Mouse (Mus musculus): ENCODE results near the gene Spata31d1b.
"Not testable (repeated sequence)": the region's sequence is repeated elsewhere in the genome, so short reads cannot be mapped to it uniquely, and the experiment has no call there.

Gene Spata31d1b

DNA sequence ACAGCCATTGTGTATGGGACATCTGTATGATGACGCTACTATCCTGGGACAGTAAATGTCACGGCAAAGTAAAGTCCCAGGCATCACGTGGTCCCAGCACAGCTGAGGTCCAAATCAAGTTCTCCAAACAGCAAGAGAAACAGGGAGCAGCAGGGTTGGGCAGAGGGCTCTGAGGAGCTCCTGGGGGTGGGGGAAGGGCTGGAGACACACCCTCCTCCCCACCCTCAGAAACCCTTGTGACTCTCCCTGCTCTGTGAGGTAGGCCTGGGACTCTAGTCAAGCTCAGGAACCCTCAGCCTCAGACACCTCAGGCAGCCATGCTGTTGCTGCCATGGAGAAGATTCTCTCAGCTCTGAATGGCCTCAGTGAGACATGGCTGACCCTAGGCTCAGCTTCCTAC lies at the start of gene Spata31d1b:
Gene Spata31d1b, plus strand, starts transcription at position 301 of the 400 bp plus-strand sequence.
- Histone ChIP-seq H3K27me3 (ENCODE audit: insufficient read depth, low read length) (peaks cover 33% of the 10 kb centered on the region), H3K4me1 (replicated peaks; ENCODE audit: low read depth, low read length) (peaks cover 62% of the 10 kb centered on the region)
- H3K4me3 ChIP-seq (replicated peaks; ENCODE audit: low read length); H3K9me3 ChIP-seq (ENCODE audit: low read length); H3K36me3 ChIP-seq (ENCODE audit: insufficient read depth, low read length): not testable (repeated sequence)

DNA sequence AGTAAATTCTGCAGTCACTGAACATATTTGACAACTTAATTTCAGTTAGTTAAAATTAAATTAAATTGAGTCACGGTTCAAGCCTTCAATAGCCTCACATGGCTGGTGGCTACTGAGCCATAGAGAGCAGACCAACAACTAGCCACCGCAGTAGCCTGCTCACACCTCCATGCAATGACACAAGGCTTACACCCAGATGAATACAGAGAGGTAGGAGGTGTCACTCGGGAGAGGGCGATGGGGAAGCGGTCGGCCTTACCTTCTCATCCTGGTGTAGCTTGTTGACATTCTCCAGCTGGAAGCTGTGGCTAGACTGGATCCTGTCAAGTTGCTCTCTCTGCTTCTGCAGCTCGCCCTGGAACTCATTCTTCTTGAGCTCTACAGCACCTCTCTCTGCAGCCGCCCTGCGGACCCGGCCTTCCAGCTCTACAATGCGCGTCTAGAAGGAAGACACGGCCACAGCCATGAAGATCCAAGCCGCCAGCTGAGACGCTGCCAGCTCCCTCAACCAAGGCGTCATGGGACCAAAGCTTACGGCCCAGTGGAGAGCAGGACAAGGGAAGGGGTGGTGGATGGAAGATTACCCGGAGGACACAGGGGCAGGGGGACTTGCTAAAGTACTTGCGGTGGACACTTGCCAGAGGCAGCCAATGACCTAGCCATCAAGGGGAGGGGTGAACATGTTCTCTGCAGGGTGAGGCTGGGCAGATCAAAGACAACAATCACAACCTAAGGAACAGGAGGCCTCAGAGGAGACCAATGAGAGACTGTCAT lies 48.0 kb upstream of the Spata31d1b start:
- no peaks in the 10 kb centered on the region for H3K27me3 ChIP-seq (ENCODE audit: insufficient read depth, low read length)
- H3K4me3 ChIP-seq (replicated peaks; ENCODE audit: low read length), result peak overlapping the region; percentile 23; the same call in 1 of the 2 replicates
- peaks cover 58% of the 10 kb centered on the region for H3K36me3 ChIP-seq (ENCODE audit: insufficient read depth, low read length)
- H3K9me3 ChIP-seq (ENCODE audit: low read length), result no peaks in the 10 kb centered on the region
- no peak for TF ChIP-seq POU5F1 (IDR thresholded peaks at IDR 0.05; ENCODE audit: borderline replicate concordance, low read length)
- TF ChIP-seq CTCF (conservative IDR thresholded peaks at IDR 0.05; ENCODE audit: low read length), result no peak
- TF ChIP-seq NANOG (IDR thresholded peaks at IDR 0.05; ENCODE audit: borderline replicate concordance, low read length), result no peak
- H3K4me1 ChIP-seq (replicated peaks; ENCODE audit: low read depth, low read length), result peaks cover 98% of the 10 kb centered on the region

DNA sequence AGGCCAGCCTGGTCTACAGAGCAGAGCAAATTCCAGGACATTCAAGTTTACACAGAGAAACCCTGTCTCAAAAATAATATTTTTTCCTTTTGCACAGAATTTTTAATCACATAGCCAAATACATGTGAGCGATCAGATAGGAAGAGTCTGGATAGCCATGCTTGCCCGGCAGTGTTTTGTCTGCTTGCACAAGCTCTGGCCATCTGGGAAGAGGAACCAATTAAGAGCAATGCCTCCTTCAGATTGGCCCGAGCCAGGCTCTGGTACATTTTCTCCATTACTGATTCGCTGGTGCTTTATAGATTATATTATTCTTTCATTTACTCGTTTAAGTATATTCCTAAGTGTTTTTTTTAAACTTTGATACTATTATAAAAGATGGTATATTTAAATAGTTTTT lies 44.3 kb upstream of the Spata31d1b start:
- no peaks in the 10 kb centered on the region for H3K9me3 ChIP-seq (ENCODE audit: low read length)
- H3K4me3 ChIP-seq (replicated peaks; ENCODE audit: low read length), result no peak overlapping the region
- H3K4me1 ChIP-seq (replicated peaks; ENCODE audit: low read depth, low read length), result peaks cover 95% of the 10 kb centered on the region
- peaks cover 48% of the 10 kb centered on the region for H3K36me3 ChIP-seq (ENCODE audit: insufficient read depth, low read length)
- no peaks in the 10 kb centered on the region for H3K27me3 ChIP-seq (ENCODE audit: insufficient read depth, low read length)
- TF ChIP-seq CTCF (conservative IDR thresholded peaks at IDR 0.05; ENCODE audit: low read length) (no peak), NANOG (IDR thresholded peaks at IDR 0.05; ENCODE audit: borderline replicate concordance, low read length) (no peak), POU5F1 (IDR thresholded peaks at IDR 0.05; ENCODE audit: borderline replicate concordance, low read length) (no peak)

DNA sequence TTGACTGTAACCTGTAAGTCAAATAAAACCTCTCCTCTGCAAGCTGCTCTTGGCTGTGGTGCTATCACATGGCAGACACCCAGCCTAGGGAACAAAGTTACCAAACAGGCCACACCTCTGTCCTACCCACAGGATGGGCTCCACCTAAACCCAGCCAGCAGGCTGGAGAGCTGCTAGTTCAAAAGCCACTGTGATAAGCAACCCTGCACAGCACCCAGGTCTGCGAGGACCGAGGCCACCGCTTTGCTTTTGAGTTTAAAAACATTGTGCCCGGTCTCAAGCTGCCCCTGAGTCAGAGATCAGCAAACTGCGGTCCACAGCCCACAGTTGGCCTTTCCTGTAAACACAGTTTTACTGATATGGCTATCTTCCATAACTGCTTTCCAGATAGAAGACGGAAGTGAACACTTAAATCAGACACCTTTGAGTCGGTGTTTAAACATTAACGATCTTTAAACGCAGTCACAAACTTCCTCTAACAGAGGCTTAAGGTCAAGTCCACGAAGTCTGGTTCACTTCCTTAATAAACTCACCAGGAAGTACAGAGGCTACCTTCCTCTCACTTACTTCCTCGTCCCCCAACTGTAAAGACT lies 43.5 kb upstream of the Spata31d1b start:
- no peak for TF ChIP-seq NANOG (IDR thresholded peaks at IDR 0.05; ENCODE audit: borderline replicate concordance, low read length)
- no peak for TF ChIP-seq CTCF (conservative IDR thresholded peaks at IDR 0.05; ENCODE audit: low read length)
- no peak for TF ChIP-seq POU5F1 (IDR thresholded peaks at IDR 0.05; ENCODE audit: borderline replicate concordance, low read length)
- Histone ChIP-seq H3K4me3 (replicated peaks; ENCODE audit: low read length) (peak overlapping the region; percentile 41), H3K9me3 (ENCODE audit: low read length) (no peaks in the 10 kb centered on the region)

DNA sequence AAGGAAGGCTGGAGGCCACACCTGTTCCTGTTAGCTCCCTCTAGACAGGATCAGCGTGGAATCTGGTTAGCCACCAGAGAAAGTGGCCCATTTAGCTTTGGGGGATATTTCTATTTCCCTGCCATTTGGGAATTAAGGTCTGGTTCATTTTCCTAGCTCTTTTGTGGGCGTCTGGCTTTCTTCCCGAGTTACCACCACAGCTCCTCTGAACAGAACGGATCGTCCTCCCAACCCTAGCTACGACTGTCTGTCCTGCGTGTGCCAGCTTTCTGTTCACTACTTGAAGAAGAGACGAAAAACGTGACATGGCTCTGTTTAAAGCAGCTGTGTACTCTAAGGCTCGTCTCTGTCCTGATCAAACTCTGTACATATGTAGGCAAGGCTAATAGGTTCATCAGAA lies 42.1 kb upstream of the Spata31d1b start:
- Histone ChIP-seq H3K4me1 (replicated peaks; ENCODE audit: low read depth, low read length) (peaks cover 92% of the 10 kb centered on the region), H3K9me3 (ENCODE audit: low read length) (no peaks in the 10 kb centered on the region), H3K4me3 (replicated peaks; ENCODE audit: low read length) (no peak overlapping the region), H3K36me3 (ENCODE audit: insufficient read depth, low read length) (peaks cover 33% of the 10 kb centered on the region), H3K27me3 (ENCODE audit: insufficient read depth, low read length) (0 out of 2 replicates have a peak, but pooled peaks cover 3% of the 10 kb centered on the region)
- TF ChIP-seq NANOG (IDR thresholded peaks at IDR 0.05; ENCODE audit: borderline replicate concordance, low read length) (no peak), CTCF (conservative IDR thresholded peaks at IDR 0.05; ENCODE audit: low read length) (no peak), POU5F1 (IDR thresholded peaks at IDR 0.05; ENCODE audit: borderline replicate concordance, low read length) (no peak)

More for the DNA sequence above, 43.5 kb upstream of the Spata31d1b start:
- Histone ChIP-seq H3K27me3 (ENCODE audit: insufficient read depth, low read length) (no peaks in the 10 kb centered on the region), H3K4me1 (replicated peaks; ENCODE audit: low read depth, low read length) (peaks cover 92% of the 10 kb centered on the region), H3K36me3 (ENCODE audit: insufficient read depth, low read length) (peaks cover 45% of the 10 kb centered on the region)

DNA sequence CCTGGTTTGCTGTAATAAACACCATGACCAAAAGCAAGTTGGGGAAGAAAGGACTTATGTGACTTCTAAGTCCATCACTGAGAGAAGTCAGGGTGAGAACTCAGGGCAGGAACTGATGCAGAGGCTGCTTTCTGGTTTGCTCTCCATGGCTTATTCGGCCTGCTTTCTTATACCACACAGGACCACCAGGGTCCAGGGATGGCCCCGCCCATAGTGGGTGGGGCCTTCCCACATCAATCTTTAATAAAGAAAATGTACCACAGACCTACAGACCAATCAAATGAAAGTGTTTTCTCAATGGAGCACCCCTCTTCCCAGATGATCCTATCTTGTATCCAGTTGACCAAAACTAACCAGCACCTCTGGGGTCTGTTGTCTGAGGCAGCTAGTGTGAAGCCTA lies 40.6 kb upstream of the Spata31d1b start:
- H3K4me3 ChIP-seq (replicated peaks; ENCODE audit: low read length), result no peak overlapping the region
- no peaks in the 10 kb centered on the region for H3K9me3 ChIP-seq (ENCODE audit: low read length)
- peaks cover 82% of the 10 kb centered on the region for H3K4me1 ChIP-seq (replicated peaks; ENCODE audit: low read depth, low read length)
- H3K36me3 ChIP-seq (ENCODE audit: insufficient read depth, low read length), result peaks cover 19% of the 10 kb centered on the region
- 0 out of 2 replicates have a peak, but pooled peaks cover 3% of the 10 kb centered on the region for H3K27me3 ChIP-seq (ENCODE audit: insufficient read depth, low read length)
- no peak for TF ChIP-seq NANOG (IDR thresholded peaks at IDR 0.05; ENCODE audit: borderline replicate concordance, low read length)
- no peak for TF ChIP-seq POU5F1 (IDR thresholded peaks at IDR 0.05; ENCODE audit: borderline replicate concordance, low read length)
- no peak; the same call in 1 of the 2 replicates for TF ChIP-seq CTCF (conservative IDR thresholded peaks at IDR 0.05; ENCODE audit: low read length)

DNA sequence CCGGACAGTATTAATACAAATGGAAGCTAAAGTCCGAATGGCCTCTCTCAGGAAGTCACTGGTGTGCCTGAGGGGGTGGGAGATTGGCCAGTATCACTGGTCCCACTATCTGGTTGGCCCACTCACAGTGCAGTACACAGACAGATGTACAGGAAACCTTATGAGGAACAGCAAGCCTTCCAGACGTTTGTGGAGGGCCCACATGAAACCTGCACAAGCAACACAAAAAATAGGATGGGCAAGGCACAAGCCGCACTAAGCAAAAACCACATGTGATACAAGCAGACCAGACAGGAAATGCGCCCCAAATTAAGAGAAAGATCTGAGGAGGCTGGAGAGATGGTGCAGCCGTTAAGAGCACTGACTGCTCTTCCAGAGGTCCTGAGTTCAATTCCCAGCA lies 39.8 kb upstream of the Spata31d1b start:
- Histone ChIP-seq H3K4me3 (replicated peaks; ENCODE audit: low read length) (no peak overlapping the region), H3K36me3 (ENCODE audit: insufficient read depth, low read length) (peaks cover 12% of the 10 kb centered on the region), H3K4me1 (replicated peaks; ENCODE audit: low read depth, low read length) (peaks cover 80% of the 10 kb centered on the region), H3K9me3 (ENCODE audit: low read length) (no peaks in the 10 kb centered on the region), H3K27me3 (ENCODE audit: insufficient read depth, low read length) (0 out of 2 replicates have a peak, but pooled peaks cover 3% of the 10 kb centered on the region)
- TF ChIP-seq CTCF (conservative IDR thresholded peaks at IDR 0.05; ENCODE audit: low read length), result no peak
- no peak for TF ChIP-seq NANOG (IDR thresholded peaks at IDR 0.05; ENCODE audit: borderline replicate concordance, low read length)
- no peak for TF ChIP-seq POU5F1 (IDR thresholded peaks at IDR 0.05; ENCODE audit: borderline replicate concordance, low read length)

DNA sequence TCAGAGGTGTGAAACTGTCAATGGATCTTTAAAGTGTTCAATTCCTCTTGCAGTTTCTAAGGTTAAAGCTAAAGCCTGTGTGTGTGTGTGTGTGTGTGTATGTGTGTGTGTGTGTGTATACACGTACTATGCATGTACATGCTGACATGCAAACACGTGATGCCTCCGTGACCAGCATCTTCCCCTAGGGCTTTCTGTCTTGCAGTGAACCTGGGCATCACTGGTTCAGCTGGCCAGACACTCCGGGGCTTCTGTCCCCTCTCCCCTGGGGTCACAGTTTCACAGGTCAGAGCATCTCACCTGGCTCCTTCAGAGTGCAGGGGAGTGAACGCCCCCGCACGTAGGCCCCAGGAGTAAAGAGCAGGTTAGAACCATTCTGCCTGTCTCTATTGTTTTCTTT lies 38.5 kb upstream of the Spata31d1b start:
- H3K9me3 ChIP-seq (ENCODE audit: low read length), result no peaks in the 10 kb centered on the region
- no peak for TF ChIP-seq NANOG (IDR thresholded peaks at IDR 0.05; ENCODE audit: borderline replicate concordance, low read length)
- no peak for TF ChIP-seq POU5F1 (IDR thresholded peaks at IDR 0.05; ENCODE audit: borderline replicate concordance, low read length)
- H3K4me3 ChIP-seq (replicated peaks; ENCODE audit: low read length), result peak overlapping the region; percentile 88; the same call in 1 of the 2 replicates
- H3K36me3 ChIP-seq (ENCODE audit: insufficient read depth, low read length), result peaks cover 7% of the 10 kb centered on the region
- H3K27me3 ChIP-seq (ENCODE audit: insufficient read depth, low read length), result 0 out of 2 replicates have a peak, but pooled peaks cover 3% of the 10 kb centered on the region
- peaks cover 73% of the 10 kb centered on the region for H3K4me1 ChIP-seq (replicated peaks; ENCODE audit: low read depth, low read length)
